Mouse (Mus musculus) ES-E14 (cell line): ENCODE results near the gene Olfr131. TPM values are rescaled to one million over a fixed set of nuclear protein-coding genes. Genes with fewer than 3 reads are reported as not detected.
"Not testable (repeated sequence)": the region's sequence is repeated elsewhere in the genome, so short reads cannot be mapped to it uniquely, and the experiment has no call there.

Experiments used
- DNase-seq: peaks from one replicate; pipeline ENCODE4 v3.0.0-alpha.2; 2013; ENCODE audit warnings: low read depth, low spot score
- H3K27ac ChIP-seq: 2 replicates; pipeline ENCODE4 v1.5.1; 2012; ENCODE audit warnings: low read depth, mild to moderate bottlenecking, low read length, moderate library complexity, mixed read lengths; ENCODE audit not compliant: poor library complexity, insufficient read depth, severe bottlenecking
- H3K36me3 ChIP-seq: 2 replicates; pipeline ENCODE4 v1.6.1; 2012; ENCODE audit warnings: mild to moderate bottlenecking, low read length, moderate library complexity, mixed read lengths; ENCODE audit not compliant: control insufficient read depth, poor library complexity, insufficient read depth, severe bottlenecking
- H3K4me1 ChIP-seq, 2 experiments: fragments of 150-350 bp in 1 of 2; sonication (generic) in 1 of 2; 2 replicates each; pipeline ENCODE4 v1.6.1; 2012; ENCODE audit warnings: low read length in 2 of 2, mild to moderate bottlenecking in 1 of 2, mixed read lengths in 1 of 2; ENCODE audit not compliant: control insufficient read depth in 2 of 2, insufficient read depth in 2 of 2, poor library complexity in 1 of 2
- H3K4me3 ChIP-seq, 2 experiments: fragments of 150-350 bp in 1 of 2; sonication (generic) in 1 of 2; 2 replicates each; pipeline ENCODE4 v1.5.1; 2012; ENCODE audit warnings: low read length in 2 of 2, low read depth in 1 of 2, mild to moderate bottlenecking in 1 of 2, mixed read lengths in 1 of 2; ENCODE audit not compliant: insufficient read depth in 1 of 2, poor library complexity in 1 of 2, severe bottlenecking in 1 of 2
- H3K9ac ChIP-seq: 2 replicates; pipeline ENCODE4 v1.6.1; 2012; ENCODE audit warnings: low read depth, mild to moderate bottlenecking, low read length, mixed read lengths; ENCODE audit not compliant: poor library complexity, insufficient read depth, severe bottlenecking
- H3K9me3 ChIP-seq: fragments of 150-350 bp; sonication (generic); 2 replicates; pipeline ENCODE4 v1.6.1; 2012; ENCODE audit warnings: low read depth, mild to moderate bottlenecking, low read length; ENCODE audit not compliant: control insufficient read depth, insufficient read depth
- CHD2 ChIP-seq: IDR thresholded peaks from 2 replicates; pipeline ENCODE4 v1.6.1; 2014; ENCODE audit warnings: mild to moderate bottlenecking, low read depth, low read length, inconsistent platforms
- HCFC1 ChIP-seq: IDR thresholded peaks from 2 replicates; pipeline ENCODE4 v1.6.1; 2012; ENCODE audit warnings: low read length, inconsistent platforms, borderline replicate concordance; ENCODE audit not compliant: insufficient read depth
- MAFK ChIP-seq: IDR thresholded peaks from 2 replicates; pipeline ENCODE4 v1.6.1; 2014; ENCODE audit warnings: mild to moderate bottlenecking, low read depth, low read length, inconsistent platforms; ENCODE audit not compliant: insufficient read depth
- ZC3H11A ChIP-seq: IDR thresholded peaks from 2 replicates; pipeline ENCODE4 v1.6.1; 2012; ENCODE audit warnings: low read depth, mild to moderate bottlenecking, inconsistent platforms, low read length, borderline replicate concordance
- ZNF384 ChIP-seq: IDR thresholded peaks from 2 replicates; pipeline ENCODE4 v1.6.1; 2012; ENCODE audit warnings: low read depth, low read length, inconsistent platforms
- in situ Hi-C, 2 experiments: fragments of 600-800 bp; cut with MboI; formaldehyde crosslinking; loops; one replicate each; pipeline ENCODE4 v1.15.1; 2025; ENCODE audit warnings: low sequenced_read_pairs in 2 of 2, inconsistent platforms in 1 of 2; ENCODE audit not compliant: unreplicated experiment in 2 of 2
- total RNA-seq: library from RNA; depleted of rRNA; stranded (reverse); fragments of 300-350 nt; gene quantifications from 2 replicates; pipeline ENCODE4 v1.2.3, GENCODE M21; 2012; rRNA removed

Olfr131 gene
- not detected in 2 replicates for total RNA-seq

GRCm38 (mm10) chr17:38088593-38088992 is at the start of gene Olfr131:
Olfr131 (minus strand) TSS chr17:38088693.
- H3K36me3 ChIP-seq, result no peaks in the 10 kb centered on the region
- in situ Hi-C loops, result no loop called here
- no peaks in the 10 kb centered on the region for H3K4me1 ChIP-seq
- H3K27ac ChIP-seq, result no peak within 1 kb of the TSS
- TF ChIP-seq MAFK (no peak), ZNF384 (no peak), ZC3H11A (no peak), CHD2 (no peak), HCFC1 (no peak)
- no peak within 1 kb of the TSS for H3K4me3 ChIP-seq
- no peak within 1 kb of the TSS for H3K9ac ChIP-seq
- no peak for DNase-seq
- H3K9me3 ChIP-seq, result no peaks in the 10 kb centered on the region

GRCm38 (mm10) chr17:38134426-38134825 is 45.9 kb upstream of the Olfr131 start, which contains the start of gene Olfr132:
Olfr132 (minus strand) TSS chr17:38134526.
- TF ChIP-seq MAFK, result no peak
- no peak for TF ChIP-seq ZC3H11A
- TF ChIP-seq CHD2, result no peak
- TF ChIP-seq ZNF384, result no peak
- TF ChIP-seq HCFC1, result no peak
- Histone ChIP-seq H3K4me3 (no peak within 1 kb of the TSS), H3K4me1 (no peaks in the 10 kb centered on the region), H3K9ac (no peak within 1 kb of the TSS), H3K9me3 (no peaks in the 10 kb centered on the region), H3K27ac (no peak within 1 kb of the TSS), H3K36me3 (no peaks in the 10 kb centered on the region)
- DNase-seq, result no peak
- in situ Hi-C loops, result no loop called here

- H3K9ac ChIP-seq, DNase-seq, H3K36me3 ChIP-seq, H3K27ac ChIP-seq, H3K4me1 ChIP-seq, H3K9me3 ChIP-seq, in situ Hi-C loops, H3K4me3 ChIP-seq: not testable (repeated sequence)
Measured at GRCm38 (mm10) chr17:38125371-38125770, 36.9 kb upstream of the Olfr131 start.

- H3K9me3 ChIP-seq, H3K27ac ChIP-seq, H3K9ac ChIP-seq, H3K4me1 ChIP-seq, H3K36me3 ChIP-seq, H3K4me3 ChIP-seq, in situ Hi-C loops, DNase-seq: not testable (repeated sequence)
Measured at GRCm38 (mm10) chr17:38124199-38124598, 35.7 kb upstream of the Olfr131 start.

GRCm38 (mm10) chr17:38082364-38082763 is 6.1 kb downstream of the Olfr131 start:
- TF ChIP-seq MAFK (no peak), ZC3H11A (no peak), HCFC1 (no peak), CHD2 (no peak), ZNF384 (no peak)
- Histone ChIP-seq H3K4me1 (no peaks in the 10 kb centered on the region), H3K9ac (no peak overlapping the region), H3K4me3 (no peak overlapping the region), H3K36me3 (no peaks in the 10 kb centered on the region), H3K9me3 (no peaks in the 10 kb centered on the region), H3K27ac (no peak overlapping the region)
- in situ Hi-C loops, result no loop called here
- DNase-seq, result no peak
